ENCODE assay signal across 9 mouse cellular contexts in the genomic region with DNA sequence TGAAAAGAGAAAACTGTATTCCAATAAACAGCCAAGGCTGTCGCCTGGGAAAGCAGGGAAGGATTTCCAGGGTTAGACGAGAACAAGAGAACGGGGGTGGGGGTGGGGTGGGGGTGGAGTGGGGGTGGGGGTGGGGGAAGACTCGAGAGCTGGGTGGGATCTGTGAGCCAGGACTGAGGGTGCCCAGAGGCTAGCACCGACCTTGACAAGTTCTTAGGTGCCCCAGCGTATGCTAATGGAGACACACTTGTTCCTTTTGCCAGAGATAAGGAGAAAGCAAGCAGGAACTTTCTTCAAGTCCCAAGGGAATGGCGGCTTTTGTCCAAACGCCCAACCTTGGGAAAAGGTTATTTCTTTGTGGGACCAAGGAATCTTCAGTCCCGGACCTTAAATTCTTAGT. TPM values are rescaled to one million over a fixed set of nuclear protein-coding genes. Genes with fewer than 3 reads are reported as not detected.
DNase-seq lines count a peak whose midpoint lies in the region; ATAC-seq and TF ChIP-seq lines count a peak whose summit lies in the region.
"Had no signal": no experiment of that assay in that cellular context is flagged by ENCODE, and none has a peak within 500 bp of the region (broad histone marks: within the 10 kb centered on the region; RNA-seq: fewer than 3 reads in every experiment).

No protein-coding gene starts in this region.

- ATAC-seq in hindbrain, embryonic 11.5 days (ENCODE audit: low FRiP score): no peak
- ATAC-seq in limb, embryonic 15.5 days (ENCODE audit: insufficient number of reproducible peaks, low FRiP score, low TSS enrichment, low read depth): no peak

- peaks cover 6% of the 10 kb centered on the region; the same call in 1 of the 2 replicates for H3K9me3 ChIP-seq in hindbrain, embryonic 10.5 days
- no peaks in the 10 kb centered on the region for H3K9me3 ChIP-seq in hindbrain, embryonic 11.5 days (ENCODE audit: control insufficient read depth, low read length)
- peaks cover 17% of the 10 kb centered on the region for H3K9me3 ChIP-seq in E14TG2a.4 (ENCODE audit: low read length)
- no peaks in the 10 kb centered on the region for H3K9me3 ChIP-seq in limb, embryonic 15.5 days
- H3K9me3 ChIP-seq: G1E had no signal

- peaks cover 19% of the 10 kb centered on the region for H3K27me3 ChIP-seq in hindbrain, embryonic 10.5 days (ENCODE audit: insufficient read depth, poor library complexity, severe bottlenecking)
- no peaks in the 10 kb centered on the region for H3K27me3 ChIP-seq in hindbrain, embryonic 11.5 days (ENCODE audit: control insufficient read depth, insufficient read depth, low read length)
- H3K27me3 ChIP-seq in E14TG2a.4 (ENCODE audit: insufficient read depth, low read length): peaks cover 13% of the 10 kb centered on the region
- H3K27me3 ChIP-seq in limb, embryonic 15.5 days: 0 out of 2 replicates have a peak, but pooled peaks cover 3% of the 10 kb centered on the region

- no peak overlapping the region for H3K27ac ChIP-seq in hindbrain, embryonic 10.5 days
- no peak overlapping the region for H3K27ac ChIP-seq in hindbrain, embryonic 11.5 days (ENCODE audit: low read depth, low read length)
- no peak overlapping the region for H3K27ac ChIP-seq in limb, embryonic 15.5 days

- H3K4me1 ChIP-seq in hindbrain, embryonic 10.5 days (replicated peaks): peaks cover 22% of the 10 kb centered on the region
- H3K4me1 ChIP-seq in hindbrain, embryonic 11.5 days (replicated peaks; ENCODE audit: control insufficient read depth, insufficient read depth, low read length): no peaks in the 10 kb centered on the region
- peaks cover 55% of the 10 kb centered on the region for H3K4me1 ChIP-seq in E14TG2a.4 (replicated peaks; ENCODE audit: low read depth, low read length)
- peaks cover 7% of the 10 kb centered on the region for H3K4me1 ChIP-seq in limb, embryonic 15.5 days

- no peak for DNase-seq in hindbrain, embryonic 10.5 days (ENCODE audit: low spot score)
- no peak for DNase-seq in hindbrain, embryonic 11.5 days (ENCODE audit: low spot score)
- DNase-seq in R1 (ENCODE audit: low read depth, low spot score): peak; percentile 24
- no peak for DNase-seq in cerebellum, adult 11-12 months
- DNase-seq in right cerebral cortex, postnatal 14 days: no peak
- no peak for DNase-seq in frontal cortex, postnatal 25 days (ENCODE audit: low spot score in 2 of 2)

- H3K4me3 ChIP-seq in hindbrain, embryonic 10.5 days: peak overlapping the region; percentile 18
- H3K4me3 ChIP-seq in hindbrain, embryonic 11.5 days (ENCODE audit: low read depth, low read length): no peak overlapping the region
- H3K4me3 ChIP-seq in E14TG2a.4 (replicated peaks; ENCODE audit: low read length): peak overlapping the region; percentile 26; the same call in 1 of the 2 replicates
- H3K4me3 ChIP-seq in limb, embryonic 15.5 days: no peak overlapping the region

- WGBS in hindbrain, embryonic 10.5 days: 55% methylated on average over 9 of the region's 9 CpGs
- 55% methylated on average over 9 of the region's 9 CpGs for WGBS in hindbrain, embryonic 11.5 days
- WGBS in limb, embryonic 15.5 days: 48% methylated on average over 9 of the region's 9 CpGs

- no peak for TF ChIP-seq CTCF in E14TG2a.4 (conservative IDR thresholded peaks at IDR 0.05; ENCODE audit: low read length)

- H3K9ac ChIP-seq in hindbrain, embryonic 11.5 days (ENCODE audit: low read depth, low read length): no peak overlapping the region
- no peak overlapping the region for H3K9ac ChIP-seq in limb, embryonic 15.5 days

- no peak overlapping the region for H3K4me2 ChIP-seq in hindbrain, embryonic 11.5 days (replicated peaks; ENCODE audit: low read depth, low read length)
- H3K4me2 ChIP-seq in limb, embryonic 15.5 days: 0 out of 2 replicates have a peak overlapping the region, but pooled peaks have one; percentile 26

- H3K36me3 ChIP-seq in hindbrain, embryonic 10.5 days: no peaks in the 10 kb centered on the region
- no peaks in the 10 kb centered on the region for H3K36me3 ChIP-seq in hindbrain, embryonic 11.5 days (ENCODE audit: control insufficient read depth, insufficient read depth, low read length)
- H3K36me3 ChIP-seq in E14TG2a.4 (ENCODE audit: insufficient read depth, low read length): peaks cover 13% of the 10 kb centered on the region; the same call in 1 of the 2 replicates
- peaks cover 3% of the 10 kb centered on the region; the same call in 1 of the 2 replicates for H3K36me3 ChIP-seq in limb, embryonic 15.5 days

RNA-seq across cellular contexts. Expression of a gene that starts 8.5 kb away (rescaled TPM):
- polyA plus RNA-seq in hindbrain, embryonic 10.5 days (2016; fragmentation: Nextera tagmentation; extraction: Ambion mirVana): 30.0 and 40.7 TPM in 2 replicates
- polyA plus RNA-seq in hindbrain, embryonic 11.5 days (2014; fragmentation: Nextera tagmentation; extraction: Ambion mirVana): 38.1 and 38.2 TPM in 2 replicates
- 66.9 and 67.9 TPM in 2 replicates for polyA plus RNA-seq in limb, embryonic 15.5 days (2015; fragmentation: Nextera tagmentation; extraction: Ambion mirVana)

RNA-seq across cellular contexts. Expression of a gene that starts 16.5 kb away (rescaled TPM):
- polyA plus RNA-seq in hindbrain, embryonic 10.5 days (2016; fragmentation: Nextera tagmentation; extraction: Ambion mirVana): 1.0 and 1.2 TPM in 2 replicates
- polyA plus RNA-seq in hindbrain, embryonic 11.5 days (2014; fragmentation: Nextera tagmentation; extraction: Ambion mirVana): 0.88 and 1.3 TPM in 2 replicates
- polyA plus RNA-seq in limb, embryonic 15.5 days (2015; fragmentation: Nextera tagmentation; extraction: Ambion mirVana): 0.61 and 0.96 TPM in 2 replicates

Comparison
In these comparisons a context has a peak if more than half of its experiments do, and no peak if none do; other contexts are left out.
1. H3K4me3 ChIP-seq: peak in hindbrain, embryonic 10.5 days (single experiment) and E14TG2a.4 (single experiment); none in hindbrain, embryonic 11.5 days (single experiment) and limb, embryonic 15.5 days (single experiment).